Mouse (Mus musculus) myocyte (in vitro differentiated cells): ENCODE data around the gene Lbhd2. TPM values are rescaled to one million over a fixed set of nuclear protein-coding genes. Genes with fewer than 3 reads are reported as not detected.

Experiments
- H3K27me3 ChIP-seq: one replicate; pipeline ENCODE4 v1.6.1; 2011; ENCODE audit not compliant: control insufficient read depth, insufficient read depth, insufficient read length
- H3K36me3 ChIP-seq: one replicate; pipeline ENCODE4 v1.6.1; 2011; ENCODE audit not compliant: control insufficient read depth, insufficient read depth
- H3K4me2 ChIP-seq: one replicate; pipeline ENCODE4 v1.6.1; 2011; ENCODE audit warnings: low read depth, control low read depth
- H3K4me3 ChIP-seq: one replicate; pipeline ENCODE4 v1.5.1; 2011; ENCODE audit warnings: mild to moderate bottlenecking, control low read depth, moderate library complexity
- H3K79me2 ChIP-seq: one replicate; pipeline ENCODE4 v1.6.1; 2011; ENCODE audit not compliant: control insufficient read depth, insufficient read depth
- H3ac ChIP-seq: one replicate; pipeline ENCODE4 v1.6.1; 2011; ENCODE audit not compliant: control insufficient read depth, insufficient read length
- CEBPB ChIP-seq: IDR thresholded peaks from 2 replicates; pipeline ENCODE4 v1.6.1; 2011; ENCODE audit warnings: mild to moderate bottlenecking, moderate library complexity; ENCODE audit not compliant: poor library complexity, insufficient read depth, severe bottlenecking
- E2F4 ChIP-seq: IDR thresholded peaks from one replicate; pipeline ENCODE4 v1.6.1; 2011; ENCODE audit warnings: mild to moderate bottlenecking, control low read depth, moderate library complexity; ENCODE audit not compliant: insufficient read depth
- MAX ChIP-seq: IDR thresholded peaks from one replicate; pipeline ENCODE4 v1.6.1; 2011; ENCODE audit warnings: low read depth, mild to moderate bottlenecking, control low read depth
- MYOD1 ChIP-seq, 3 experiments: IDR thresholded peaks; one replicate each; pipeline ENCODE4 v1.6.1; 2011; ENCODE audit warnings: control low read depth in 2 of 3, low read depth in 2 of 3, mild to moderate bottlenecking in 2 of 3, moderate library complexity in 1 of 3; ENCODE audit not compliant: insufficient read length in 2 of 3, control insufficient read depth in 1 of 3
- MYOG ChIP-seq, 3 experiments: IDR thresholded peaks; one replicate each; pipeline ENCODE4 v1.6.1; 2011; ENCODE audit warnings: control low read depth in 2 of 3, low read depth in 2 of 3, mild to moderate bottlenecking in 2 of 3; ENCODE audit not compliant: insufficient read length in 2 of 3, control insufficient read depth in 1 of 3, insufficient read depth in 1 of 3
- POLR2A ChIP-seq: IDR thresholded peaks from one replicate; pipeline ENCODE4 v1.6.1; 2011; ENCODE audit warnings: low read depth, mild to moderate bottlenecking, control low read depth, moderate library complexity; ENCODE audit not compliant: insufficient read length
- POLR2AphosphoS2 ChIP-seq: IDR thresholded peaks from one replicate; pipeline ENCODE4 v1.6.1; 2011; ENCODE audit warnings: low read depth, control low read depth; ENCODE audit not compliant: insufficient read length
- REST ChIP-seq: IDR thresholded peaks from one replicate; pipeline ENCODE4 v1.6.1; 2011; ENCODE audit warnings: mild to moderate bottlenecking, control low read depth, moderate library complexity; ENCODE audit not compliant: insufficient read depth, insufficient read length
- SRF ChIP-seq: IDR thresholded peaks from one replicate; pipeline ENCODE4 v1.6.1; 2011; ENCODE audit warnings: low read depth; ENCODE audit not compliant: control insufficient read depth, insufficient read length
- TCF12 ChIP-seq: IDR thresholded peaks from one replicate; pipeline ENCODE4 v1.6.1; 2011; ENCODE audit warnings: mild to moderate bottlenecking, control low read depth; ENCODE audit not compliant: poor library complexity, insufficient read depth, severe bottlenecking
- TCF3 ChIP-seq: IDR thresholded peaks from one replicate; pipeline ENCODE4 v1.6.1; 2011; ENCODE audit warnings: low read depth, control low read depth; ENCODE audit not compliant: insufficient read length
- USF1 ChIP-seq: IDR thresholded peaks from one replicate; pipeline ENCODE4 v1.6.1; 2011; ENCODE audit warnings: low read depth, mild to moderate bottlenecking, control low read depth, moderate library complexity
- polyA plus RNA-seq: library from polyadenylated mRNA; unstranded; fragments of >200 nt; fragmentation: generic; extraction: Trizol; gene quantifications from one replicate; pipeline ENCODE4 v1.2.1, GENCODE M21; 2012; ENCODE audit warnings: missing spikeins

Gene Lbhd2
- polyA plus RNA-seq, 1 experiment = not detected

GRCm38 (mm10) chr12:111450359-111450758, 43.8 kb downstream of the Lbhd2 start:
- Histone ChIP-seq H3ac (no peak overlapping the region), H3K4me3 (no peak overlapping the region), H3K27me3 (no peaks in the 10 kb centered on the region), H3K79me2 (peaks cover 22% of the 10 kb centered on the region), H3K36me3 (peaks cover 53% of the 10 kb centered on the region), H3K4me2 (peak overlapping the region; percentile 84)
- TF ChIP-seq MAX (no peak), POLR2A (no peak), TCF3 (no peak), MYOD1 (IDR thresholded peaks at IDR 0.05; ENCODE audit: control insufficient read depth in 1 of 3, insufficient read length in 2 of 3, low read depth in 2 of 3) (no peak), E2F4 (no peak), MYOG (IDR thresholded peaks at IDR 0.05; ENCODE audit: control insufficient read depth in 1 of 3, insufficient read depth in 1 of 3, insufficient read length in 2 of 3, low read depth in 2 of 3) (no peak), REST (no peak), TCF12 (no peak), CEBPB (no peak), SRF (no peak), USF1 (no peak), POLR2AphosphoS2 (no peak)

- H3K4me3 ChIP-seq = no peak overlapping the region
- H3K27me3 ChIP-seq = no peaks in the 10 kb centered on the region
- TF ChIP-seq USF1 (no peak), MAX (no peak), MYOG (IDR thresholded peaks at IDR 0.05; ENCODE audit: control insufficient read depth in 1 of 3, insufficient read depth in 1 of 3, insufficient read length in 2 of 3, low read depth in 2 of 3) (no peak), E2F4 (no peak), POLR2AphosphoS2 (no peak), TCF12 (no peak), SRF (no peak), CEBPB (no peak), REST (no peak), POLR2A (no peak), TCF3 (no peak), MYOD1 (IDR thresholded peaks at IDR 0.05; ENCODE audit: control insufficient read depth in 1 of 3, insufficient read length in 2 of 3, low read depth in 2 of 3) (no peak)
- H3ac ChIP-seq = no peak overlapping the region
- peaks cover 13% of the 10 kb centered on the region for H3K79me2 ChIP-seq
- H3K36me3 ChIP-seq = peaks cover 53% of the 10 kb centered on the region
- no peak overlapping the region for H3K4me2 ChIP-seq
Measured at GRCm38 (mm10) chr12:111451561-111451960, 45.0 kb downstream of the Lbhd2 start.

GRCm38 (mm10) chr12:111454021-111454420, 47.4 kb downstream of the Lbhd2 start:
- peaks cover 37% of the 10 kb centered on the region for H3K36me3 ChIP-seq
- H3ac ChIP-seq = no peak overlapping the region
- no peaks in the 10 kb centered on the region for H3K79me2 ChIP-seq
- H3K4me3 ChIP-seq = no peak overlapping the region
- H3K4me2 ChIP-seq = peak overlapping the region; percentile 64
- no peak for TF ChIP-seq REST
- TF ChIP-seq POLR2AphosphoS2 = no peak
- no peak for TF ChIP-seq SRF
- no peak for TF ChIP-seq MYOD1 (IDR thresholded peaks at IDR 0.05; ENCODE audit: control insufficient read depth in 1 of 3, insufficient read length in 2 of 3, low read depth in 2 of 3)
- TF ChIP-seq TCF12 = no peak
- no peak for TF ChIP-seq TCF3
- no peak for TF ChIP-seq MYOG (IDR thresholded peaks at IDR 0.05; ENCODE audit: control insufficient read depth in 1 of 3, insufficient read depth in 1 of 3, insufficient read length in 2 of 3, low read depth in 2 of 3)
- no peak for TF ChIP-seq E2F4
- TF ChIP-seq USF1 = no peak
- no peak for TF ChIP-seq MAX
- TF ChIP-seq POLR2A = no peak
- no peak for TF ChIP-seq CEBPB
- H3K27me3 ChIP-seq = no peaks in the 10 kb centered on the region

- Histone ChIP-seq H3K27me3 (no peaks in the 10 kb centered on the region), H3K36me3 (peaks cover 37% of the 10 kb centered on the region), H3K79me2 (no peaks in the 10 kb centered on the region), H3K4me2 (peak overlapping the region; percentile 64), H3K4me3 (no peak overlapping the region), H3ac (no peak overlapping the region)
- TF ChIP-seq REST (no peak), POLR2AphosphoS2 (peak; percentile 62), USF1 (no peak), SRF (no peak), MAX (no peak)
Measured at GRCm38 (mm10) chr12:111454543-111455280, 48.1 kb downstream of the Lbhd2 start.
